Mouse (Mus musculus): ENCODE data around the gene Gm11437.

Gene Gm11437

GRCm38 (mm10) chr11:84141752-84142151 is 25.5 kb downstream of the Gm11437 start:
- DNase-seq (ENCODE audit: low spot score in 2 of 2), result peak in 1 of 2 experiments; percentile 32

- no peak for DNase-seq (ENCODE audit: low spot score in 2 of 2)
These were observed 30.8 kb downstream of the Gm11437 start for GRCm38 (mm10) chr11:84136453-84136852.

- DNase-seq (ENCODE audit: low spot score in 2 of 2), result no peak
These were observed 32.9 kb downstream of the Gm11437 start for GRCm38 (mm10) chr11:84134331-84134860.

GRCm38 (mm10) chr11:84129799-84130185 is 37.5 kb downstream of the Gm11437 start:
- no peak for DNase-seq (ENCODE audit: low spot score in 2 of 2)

- DNase-seq (ENCODE audit: low spot score in 2 of 2), result peak; percentile 45 to 73
These were observed 38.1 kb downstream of the Gm11437 start, which contains the start of the genes Tada2a and Acaca for GRCm38 (mm10) chr11:84128943-84129798. Gene Tada2a (minus strand): TSS chr11:84129600. Gene Acaca (plus strand): TSS chr11:84129672.

- no peak for DNase-seq (ENCODE audit: low spot score in 2 of 2)
These were observed 39.3 kb downstream of the Gm11437 start for GRCm38 (mm10) chr11:84127977-84128376.

GRCm38 (mm10) chr11:84121051-84121956 is 46.0 kb downstream of the Gm11437 start:
- DNase-seq (ENCODE audit: low spot score in 2 of 2), result no peak

- DNase-seq (ENCODE audit: low spot score in 2 of 2), result no peak
These were observed 49.8 kb downstream of the Gm11437 start for GRCm38 (mm10) chr11:84117431-84117830.

- DNase-seq (ENCODE audit: low spot score in 2 of 2), result no peak
These were observed 51.1 kb downstream of the Gm11437 start for GRCm38 (mm10) chr11:84116221-84116620.

- no peak for DNase-seq (ENCODE audit: low spot score in 2 of 2)
These were observed 51.6 kb downstream of the Gm11437 start for GRCm38 (mm10) chr11:84115646-84116045.

- no peak for DNase-seq (ENCODE audit: low spot score in 2 of 2)
These were observed 53.7 kb downstream of the Gm11437 start for GRCm38 (mm10) chr11:84113623-84114022.

GRCm38 (mm10) chr11:84107137-84107536 is 60.1 kb downstream of the Gm11437 start:
- DNase-seq (ENCODE audit: low spot score in 2 of 2), result no peak

- DNase-seq (ENCODE audit: low spot score in 2 of 2), result no peak
These were observed 63.2 kb downstream of the Gm11437 start for GRCm38 (mm10) chr11:84104036-84104435.

GRCm38 (mm10) chr11:84101182-84101581 is 66.1 kb downstream of the Gm11437 start:
- no peak for DNase-seq (ENCODE audit: low spot score in 2 of 2)

Measured in spleen, postnatal 14 days (tissue).